27 mouse cellular contexts compared by ENCODE assay signal in the genomic region with DNA sequence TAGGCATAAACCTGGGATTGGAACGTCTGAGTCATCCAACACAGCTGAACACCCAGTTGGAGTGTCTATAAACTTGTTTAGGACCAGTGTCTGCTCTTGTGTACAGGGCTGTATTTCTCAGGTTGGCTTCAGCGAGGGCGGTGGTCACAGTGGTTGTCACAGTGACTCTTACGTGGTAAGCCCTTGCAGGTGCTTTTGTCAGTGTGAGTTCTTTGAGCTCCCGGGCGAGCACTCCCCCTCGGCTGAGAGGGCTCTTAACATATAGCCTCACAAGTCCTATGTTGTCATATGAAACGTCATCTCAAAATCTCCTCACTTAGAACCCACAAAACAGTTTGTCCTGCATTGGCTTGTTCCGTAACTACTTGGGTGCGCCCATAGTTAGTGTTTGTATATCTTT. TPM values are rescaled to one million over a fixed set of nuclear protein-coding genes. Genes with fewer than 3 reads are reported as not detected.
DNase-seq lines count a peak whose midpoint lies in the region; ATAC-seq and TF ChIP-seq lines count a peak whose summit lies in the region.
"Had no signal": no experiment of that assay in that cellular context is flagged by ENCODE, and none has a peak within 500 bp of the region (broad histone marks: within the 10 kb centered on the region; RNA-seq: fewer than 3 reads in every experiment).

No protein-coding gene starts in this region.

- no peak overlapping the region for H3K4me2 ChIP-seq in lung, postnatal 0 days (replicated peaks; ENCODE audit: low read depth, low read length)
- H3K4me2 ChIP-seq: embryonic facial prominence, embryonic 12.5 days; embryonic facial prominence, embryonic 15.5 days; heart, embryonic 11.5 days; hindbrain, embryonic 13.5 days; intestine, embryonic 15.5 days had no signal

- CTCF ChIA-PET in Patski (lab: Charles Lee), result interaction anchor here (1.6 to 2.2 kb wide), 2 partner anchors 32 to 64 kb away, joined by 4 to 5 read pairs; no protein-coding TSS in a partner anchor

- peak overlapping the region; percentile 38; the same call in 1 of the 2 replicates for H3K27ac ChIP-seq in gastrocnemius, adult 2 months
- no peak overlapping the region for H3K27ac ChIP-seq in lung, postnatal 0 days (ENCODE audit: low read length)
- H3K27ac ChIP-seq: embryonic facial prominence, embryonic 12.5 days; embryonic facial prominence, embryonic 15.5 days; hindbrain, embryonic 10.5 days; hindbrain, embryonic 13.5 days; intestine, embryonic 15.5 days had no signal

- no peak overlapping the region for H3K9ac ChIP-seq in lung, postnatal 0 days (replicated peaks; ENCODE audit: low read depth)
- H3K9ac ChIP-seq: embryonic facial prominence, embryonic 12.5 days; embryonic facial prominence, embryonic 15.5 days; forebrain, postnatal 0 days; hindbrain, embryonic 13.5 days; intestine, embryonic 15.5 days had no signal

- POLR2A ChIA-PET in Patski (lab: Charles Lee), result interaction anchor here (1.5 kb wide), 1 partner anchor 16 kb away, joined by 6 read pairs; the partner anchor contains the start of gene Rnf6

- H3K4me1 ChIP-seq in lung, postnatal 0 days (ENCODE audit: insufficient read depth, low read depth, low read length), result peaks cover 7% of the 10 kb centered on the region; the same call in 1 of the 2 replicates
- H3K4me1 ChIP-seq: embryonic facial prominence, embryonic 12.5 days had no signal

- no peaks in the 10 kb centered on the region for H3K36me3 ChIP-seq in lung, postnatal 0 days (ENCODE audit: insufficient read depth, low read length)
- H3K36me3 ChIP-seq: embryonic facial prominence, embryonic 12.5 days; embryonic facial prominence, embryonic 15.5 days; hindbrain, embryonic 13.5 days had no signal

- TF ChIP-seq EP300 in lung, postnatal 0 days (IDR thresholded peaks at IDR 0.05), result no peak

- intact Hi-C loops in gastrocnemius, adult 2 months (cut with DNase I), result no loop called here

- ATAC-seq in lung, postnatal 0 days, result peak; percentile 57
- peak; percentile 13 for ATAC-seq in Patski
- ATAC-seq: forebrain, embryonic 14.5 days; forebrain, postnatal 0 days; hindbrain, embryonic 16.5 days; intestine, embryonic 15.5 days had no signal

- in situ Hi-C loops in Patski (cut with MboI; ENCODE audit: low pct_unique_long_range_greater_than_20kb), result no loop called here

- no peaks in the 10 kb centered on the region for H3K9me3 ChIP-seq in lung, postnatal 0 days (ENCODE audit: low read length)
- H3K9me3 ChIP-seq: embryonic facial prominence, embryonic 12.5 days; embryonic facial prominence, embryonic 15.5 days; G1E; hindbrain, embryonic 10.5 days; hindbrain, embryonic 13.5 days; intestine, embryonic 15.5 days had no signal

- no peak for TF ChIP-seq CTCF in gastrocnemius, adult 2 months (IDR thresholded peaks at IDR 0.05)
- no peak for TF ChIP-seq CTCF in lung, postnatal 0 days (IDR thresholded peaks at IDR 0.05)
- no peak for TF ChIP-seq CTCF in Patski (IDR thresholded peaks at IDR 0.05)

- no peak for DNase-seq in gastrocnemius, adult 2 months
- DNase-seq in gastrocnemius, postnatal 25 days, result no peak
- peak; percentile 54 for DNase-seq in lung, postnatal 0 days (ENCODE audit: low spot score)
- DNase-seq in lung, postnatal 10 days, result no peak
- DNase-seq in Patski (ENCODE audit: low read depth, low spot score), result no peak
- DNase-seq in urinary bladder, postnatal 14 days (ENCODE audit: low spot score), result no peak
- no peak for DNase-seq in Muller cell, postnatal 12 days (ENCODE audit: inconsistent ontology term)
- DNase-seq: adrenal gland, postnatal 10 days; cerebellum, adult 11 months; cerebellum, adult 2 months; cerebellum, adult 9-11 months; cerebellum, postnatal 25 days; forebrain, postnatal 0 days; gastrocnemius, postnatal 36 days had no signal

- 68% methylated on average over 10 of the region's 10 CpGs for WGBS in lung, postnatal 0 days

- no peaks in the 10 kb centered on the region for H3K27me3 ChIP-seq in lung, postnatal 0 days (replicated peaks; ENCODE audit: insufficient read depth, low read length)
- H3K27me3 ChIP-seq in Patski, result no peaks in the 10 kb centered on the region
- H3K27me3 ChIP-seq: embryonic facial prominence, embryonic 12.5 days; embryonic facial prominence, embryonic 15.5 days; hindbrain, embryonic 13.5 days; intestine, embryonic 15.5 days had no signal

- no peak overlapping the region for H3K4me3 ChIP-seq in gastrocnemius, adult 2 months
- H3K4me3 ChIP-seq in lung, postnatal 0 days (ENCODE audit: low read depth, low read length), result no peak overlapping the region
- H3K4me3 ChIP-seq: embryonic facial prominence, embryonic 12.5 days; embryonic facial prominence, embryonic 15.5 days; hindbrain, embryonic 10.5 days; hindbrain, embryonic 13.5 days; intestine, embryonic 15.5 days had no signal

RNA-seq across cellular contexts. Expression of gene Cdk8, which starts 7.2 kb away (rescaled TPM):
- 10 to 100 TPM; 16.8 to 17.6 TPM for total RNA-seq in gastrocnemius, adult 2 months (2021)
- total RNA-seq in gastrocnemius, postnatal 25 days (2021), result 10 to 100 TPM; 15.1 to 15.5 TPM
- 12.1 and 12.4 TPM in 2 replicates for polyA plus RNA-seq in lung, postnatal 0 days (2015; fragmentation: Nextera tagmentation; extraction: Ambion mirVana)
- polyA plus RNA-seq in Patski (2021), result 44.3 TPM

RNA-seq across cellular contexts. Expression of gene Rnf6, which starts 16.9 kb away (rescaled TPM):
- 10 to 100 TPM; 40.9 to 41.5 TPM for total RNA-seq in gastrocnemius, adult 2 months (2021)
- 10 to 100 TPM; 31.6 to 40.1 TPM for total RNA-seq in gastrocnemius, postnatal 25 days (2021)
- polyA plus RNA-seq in lung, postnatal 0 days (2015; fragmentation: Nextera tagmentation; extraction: Ambion mirVana), result 42.6 and 44.9 TPM in 2 replicates
- polyA plus RNA-seq in Patski (2021), result 82.9 TPM

RNA-seq across cellular contexts. Expression of gene 1700001J03Rik, which starts 53.2 kb away (rescaled TPM):
- 1 to 10 TPM in 1 of 2 experiments, under 1 TPM in 1; 0.79 to 1.4 TPM for total RNA-seq in gastrocnemius, adult 2 months (2021)
- 1 to 10 TPM; 1.3 to 1.4 TPM for total RNA-seq in gastrocnemius, postnatal 25 days (2021)
- polyA plus RNA-seq in lung, postnatal 0 days (2015; fragmentation: Nextera tagmentation; extraction: Ambion mirVana), result 0.36 TPM in 1 of 2 replicates, not detected in the other
- polyA plus RNA-seq in Patski (2021), result not detected
- total RNA-seq: common myeloid progenitor, adult 5-6 weeks; forebrain, postnatal 0 days; granulocyte monocyte progenitor cell, adult 5-6 weeks had no signal
- polyA plus RNA-seq: embryonic facial prominence, embryonic 12.5 days; embryonic facial prominence, embryonic 15.5 days; forebrain, embryonic 14.5 days; forebrain, postnatal 0 days; G1E; heart, embryonic 11.5 days; heart, embryonic 14.5 days; heart, postnatal 0 days; hindbrain, embryonic 13.5 days; intestine, embryonic 15.5 days had no signal
